Mouse (Mus musculus): Measurements from ENCODE around the gene Armc12. TPM values are rescaled to one million over a fixed set of nuclear protein-coding genes. Genes with fewer than 3 reads are reported as not detected.

Armc12 gene
- polyA plus RNA-seq, 1 experiment from 2014 or later, result not detected

GRCm38 (mm10) chr17:28521920-28522319 lies 8.7 kb upstream of the Armc12 start:
- Histone ChIP-seq H3K4me2 (peak overlapping the region; percentile 86), H3K9ac (replicated peaks) (no peak overlapping the region), H3K36me3 (no peaks in the 10 kb centered on the region), H3K9me3 (no peaks in the 10 kb centered on the region), H3K4me3 (replicated peaks) (peak overlapping the region; percentile 68), H3K27ac (no peak overlapping the region), H3K4me1 (replicated peaks) (peaks cover 37% of the 10 kb centered on the region), H3K27me3 (peaks cover 27% of the 10 kb centered on the region)
- ATAC-seq (ENCODE audit: insufficient number of reproducible peaks, insufficient read depth, low FRiP score, low TSS enrichment, low read depth), result no peak
- 32% methylated on average over 6 of the region's 6 CpGs for WGBS

- peak overlapping the region; percentile 86 for H3K4me2 ChIP-seq
- H3K36me3 ChIP-seq, result no peaks in the 10 kb centered on the region
- H3K4me3 ChIP-seq (replicated peaks), result peak overlapping the region; percentile 68
- H3K27me3 ChIP-seq, result peaks cover 19% of the 10 kb centered on the region
- ATAC-seq (ENCODE audit: insufficient number of reproducible peaks, insufficient read depth, low FRiP score, low TSS enrichment, low read depth), result peak; percentile 71
- peak overlapping the region; percentile 95 for H3K27ac ChIP-seq
- H3K9me3 ChIP-seq, result no peaks in the 10 kb centered on the region
- peaks cover 37% of the 10 kb centered on the region for H3K4me1 ChIP-seq (replicated peaks)
- under 1% methylated on average over 63 of the region's 66 CpGs for whole genome bisulfite sequencing
- peak overlapping the region; percentile 71 for H3K9ac ChIP-seq (replicated peaks)
Measured at GRCm38 (mm10) chr17:28522623-28523354, 7.8 kb upstream of the Armc12 start.

- peak overlapping the region; percentile 71 for H3K9ac ChIP-seq (replicated peaks)
- H3K9me3 ChIP-seq, result no peaks in the 10 kb centered on the region
- 6% methylated on average over 28 of the region's 28 CpGs for WGBS
- peaks cover 34% of the 10 kb centered on the region for H3K4me1 ChIP-seq (replicated peaks)
- H3K27me3 ChIP-seq, result peaks cover 16% of the 10 kb centered on the region
- peak overlapping the region; percentile 68 for H3K4me3 ChIP-seq (replicated peaks)
- peak overlapping the region; percentile 86 for H3K4me2 ChIP-seq
- H3K27ac ChIP-seq, result peak overlapping the region; percentile 95
- H3K36me3 ChIP-seq, result no peaks in the 10 kb centered on the region
- peak; percentile 37 for ATAC-seq (ENCODE audit: insufficient number of reproducible peaks, insufficient read depth, low FRiP score, low TSS enrichment, low read depth)
Measured at GRCm38 (mm10) chr17:28523355-28524008, 7.1 kb upstream of the Armc12 start.

- H3K27me3 ChIP-seq, result peaks cover 10% of the 10 kb centered on the region; the same call in 1 of the 2 replicates
- no peak for ATAC-seq (ENCODE audit: insufficient number of reproducible peaks, insufficient read depth, low FRiP score, low TSS enrichment, low read depth)
- no peak overlapping the region for H3K27ac ChIP-seq
- H3K9ac ChIP-seq (replicated peaks), result no peak overlapping the region
- H3K4me3 ChIP-seq (replicated peaks), result 0 out of 2 replicates have a peak overlapping the region, but pooled peaks have one; percentile 68
- no peaks in the 10 kb centered on the region for H3K36me3 ChIP-seq
- peaks cover 27% of the 10 kb centered on the region for H3K4me1 ChIP-seq (replicated peaks)
- H3K9me3 ChIP-seq, result no peaks in the 10 kb centered on the region
- peak overlapping the region; percentile 86 for H3K4me2 ChIP-seq
- WGBS, result 84% methylated on average over 23 of the region's 23 CpGs
Measured at GRCm38 (mm10) chr17:28524009-28524695, 6.5 kb upstream of the Armc12 start.

GRCm38 (mm10) chr17:28524831-28525430 lies 5.7 kb upstream of the Armc12 start:
- Histone ChIP-seq H3K9ac (replicated peaks) (no peak overlapping the region), H3K4me3 (replicated peaks) (no peak overlapping the region), H3K36me3 (no peaks in the 10 kb centered on the region), H3K27ac (no peak overlapping the region), H3K9me3 (no peaks in the 10 kb centered on the region), H3K27me3 (peaks cover 8% of the 10 kb centered on the region; the same call in 1 of the 2 replicates), H3K4me1 (replicated peaks) (peaks cover 26% of the 10 kb centered on the region), H3K4me2 (no peak overlapping the region)
- WGBS, result 80% methylated on average over 4 of the region's 4 CpGs
- ATAC-seq (ENCODE audit: insufficient number of reproducible peaks, insufficient read depth, low FRiP score, low TSS enrichment, low read depth), result no peak

- 51% methylated on average over 12 of the region's 12 CpGs for WGBS
- Histone ChIP-seq H3K4me2 (peak overlapping the region; percentile 41), H3K9me3 (no peaks in the 10 kb centered on the region), H3K4me3 (replicated peaks) (no peak overlapping the region), H3K27ac (no peak overlapping the region), H3K4me1 (replicated peaks) (peaks cover 23% of the 10 kb centered on the region), H3K27me3 (0 out of 2 replicates have a peak, but pooled peaks cover 6% of the 10 kb centered on the region), H3K36me3 (no peaks in the 10 kb centered on the region), H3K9ac (replicated peaks) (0 out of 2 replicates have a peak overlapping the region, but pooled peaks have one; percentile 34)
- ATAC-seq (ENCODE audit: insufficient number of reproducible peaks, insufficient read depth, low FRiP score, low TSS enrichment, low read depth), result no peak
Measured at GRCm38 (mm10) chr17:28527184-28528042, 3.2 kb upstream of the Armc12 start.

GRCm38 (mm10) chr17:28528043-28528351 lies 2.6 kb upstream of the Armc12 start:
- peak overlapping the region; percentile 34; the same call in 1 of the 2 replicates for H3K9ac ChIP-seq (replicated peaks)
- ATAC-seq (ENCODE audit: insufficient number of reproducible peaks, insufficient read depth, low FRiP score, low TSS enrichment, low read depth), result no peak
- H3K4me3 ChIP-seq (replicated peaks), result no peak overlapping the region
- H3K9me3 ChIP-seq, result no peaks in the 10 kb centered on the region
- H3K4me2 ChIP-seq, result peak overlapping the region; percentile 41
- H3K4me1 ChIP-seq (replicated peaks), result peaks cover 23% of the 10 kb centered on the region
- H3K27ac ChIP-seq, result no peak overlapping the region
- H3K27me3 ChIP-seq, result 0 out of 2 replicates have a peak, but pooled peaks cover 6% of the 10 kb centered on the region
- H3K36me3 ChIP-seq, result no peaks in the 10 kb centered on the region
- 4% methylated on average over 6 of the region's 6 CpGs for WGBS

GRCm38 (mm10) chr17:28529116-28529515 lies 1.5 kb upstream of the Armc12 start:
- Histone ChIP-seq H3K9ac (replicated peaks) (no peak overlapping the region; the same call in 1 of the 2 replicates), H3K4me1 (replicated peaks) (peaks cover 17% of the 10 kb centered on the region), H3K27ac (no peak overlapping the region), H3K4me3 (replicated peaks) (no peak overlapping the region), H3K36me3 (no peaks in the 10 kb centered on the region), H3K9me3 (no peaks in the 10 kb centered on the region), H3K27me3 (0 out of 2 replicates have a peak, but pooled peaks cover 6% of the 10 kb centered on the region), H3K4me2 (no peak overlapping the region)
- WGBS, result 72% methylated on average over 4 of the region's 4 CpGs
- ATAC-seq (ENCODE audit: insufficient number of reproducible peaks, insufficient read depth, low FRiP score, low TSS enrichment, low read depth), result no peak

- peak overlapping the region; percentile 32; the same call in 1 of the 2 replicates for H3K4me2 ChIP-seq
- WGBS, result 16% methylated on average over 18 of the region's 18 CpGs
Measured at GRCm38 (mm10) chr17:28531946-28532345, 1.3 kb downstream of the Armc12 start.

GRCm38 (mm10) chr17:28532557-28532956 lies 2.0 kb downstream of the Armc12 start:
- Histone ChIP-seq H3K9me3 (0 out of 2 replicates have a peak, but pooled peaks cover under 1% of the 10 kb centered on the region), H3K27me3 (peaks cover 13% of the 10 kb centered on the region; the same call in 1 of the 2 replicates), H3K27ac (no peak overlapping the region), H3K4me1 (replicated peaks) (peaks cover 11% of the 10 kb centered on the region), H3K36me3 (no peaks in the 10 kb centered on the region), H3K9ac (replicated peaks) (no peak overlapping the region), H3K4me3 (replicated peaks) (no peak overlapping the region), H3K4me2 (no peak overlapping the region)
- WGBS, result 85% methylated on average over 7 of the region's 7 CpGs
- ATAC-seq (ENCODE audit: insufficient number of reproducible peaks, insufficient read depth, low FRiP score, low TSS enrichment, low read depth), result no peak

More at GRCm38 (mm10) chr17:28531946-28532345, 1.3 kb downstream of the Armc12 start:
- Histone ChIP-seq H3K9ac (replicated peaks) (peak overlapping the region; percentile 18; the same call in 1 of the 2 replicates), H3K27me3 (peaks cover 7% of the 10 kb centered on the region; the same call in 1 of the 2 replicates), H3K27ac (no peak overlapping the region), H3K9me3 (no peaks in the 10 kb centered on the region), H3K4me1 (replicated peaks) (peaks cover 15% of the 10 kb centered on the region), H3K36me3 (no peaks in the 10 kb centered on the region), H3K4me3 (replicated peaks) (no peak overlapping the region)
- ATAC-seq (ENCODE audit: insufficient number of reproducible peaks, insufficient read depth, low FRiP score, low TSS enrichment, low read depth), result no peak

Measured in limb, embryonic 12.5 days (tissue).